Mouse (Mus musculus) left cerebral cortex, adult 2 months (tissue): ENCODE results near the gene Fam214b. TPM values are rescaled to one million over a fixed set of nuclear protein-coding genes. Genes with fewer than 3 reads are reported as not detected.
"Not testable (repeated sequence)": the region's sequence is repeated elsewhere in the genome, so short reads cannot be mapped to it uniquely, and the experiment has no call there.

Experiments used
- DNase-seq, 2 experiments: peaks; one replicate each; pipeline ENCODE4 v3.0.0; 2021 to 2022; ENCODE audit warnings: low spot score in 2 of 2, mixed read lengths in 1 of 2; ENCODE audit errors: extremely low spot score in 1 of 2
- H3K27ac ChIP-seq: fragments of 200-600 bp; 2 replicates; pipeline ENCODE4 v1.8.1; 2022
- H3K4me3 ChIP-seq: fragments of 200-600 bp; 2 replicates; pipeline ENCODE4 v1.8.1; 2022
- CTCF ChIP-seq: fragments of 200-600 bp; IDR thresholded peaks from 2 replicates; pipeline ENCODE4 v1.8.1; 2022; ENCODE audit warnings: antibody characterized with exemption, mild to moderate bottlenecking, moderate library complexity
- intact Hi-C: fragments of 180-260 bp; cut with DNase I; formaldehyde crosslinking; loops from one replicate; pipeline ENCODE4 v1.15.1; 2025
- total RNA-seq, 2 experiments: library from RNA; stranded (reverse); gene quantifications; 2 replicates each; pipeline ENCODE4 v1.2.3; 2021

The Fam214b gene
- total RNA-seq, 2 experiments from 2014 or later: 39.0 to 39.7 TPM

DNA sequence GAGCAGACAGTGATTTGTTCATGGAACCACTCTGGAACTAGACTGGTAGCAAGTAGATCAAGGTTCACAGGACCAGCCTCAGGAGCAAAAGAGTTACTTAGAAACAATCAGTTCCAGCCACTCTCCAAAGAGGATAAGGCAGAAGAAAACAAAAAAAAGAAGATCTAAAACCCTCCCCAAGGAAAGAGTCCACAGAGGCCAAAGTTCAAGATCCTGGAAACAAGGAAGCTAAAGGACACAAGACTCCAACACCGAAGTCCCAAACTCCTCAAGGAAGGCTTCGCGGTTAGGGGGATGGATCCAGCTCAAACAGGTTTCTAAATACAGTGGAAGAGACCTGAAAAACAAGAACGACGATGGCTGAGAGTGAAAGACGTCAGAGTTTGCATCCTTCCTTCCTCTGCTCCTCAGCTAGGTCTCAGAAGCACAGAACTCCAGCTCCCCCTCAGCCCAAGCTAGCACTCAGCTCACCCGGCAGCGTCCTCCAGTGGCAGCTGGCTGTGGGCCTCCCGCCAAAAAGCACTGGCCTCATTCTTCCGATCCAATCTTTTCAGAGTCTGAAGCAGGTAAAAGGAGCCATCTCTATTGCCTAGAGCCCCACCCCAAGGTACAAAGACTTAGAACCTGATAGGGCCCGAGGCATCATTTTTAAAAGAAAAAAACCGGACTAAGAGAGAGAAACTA is 43.1 kb downstream of the Fam214b start:
- no peak for DNase-seq
- intact Hi-C loops: no loop called here
- H3K27ac ChIP-seq: no peak overlapping the region

DNA sequence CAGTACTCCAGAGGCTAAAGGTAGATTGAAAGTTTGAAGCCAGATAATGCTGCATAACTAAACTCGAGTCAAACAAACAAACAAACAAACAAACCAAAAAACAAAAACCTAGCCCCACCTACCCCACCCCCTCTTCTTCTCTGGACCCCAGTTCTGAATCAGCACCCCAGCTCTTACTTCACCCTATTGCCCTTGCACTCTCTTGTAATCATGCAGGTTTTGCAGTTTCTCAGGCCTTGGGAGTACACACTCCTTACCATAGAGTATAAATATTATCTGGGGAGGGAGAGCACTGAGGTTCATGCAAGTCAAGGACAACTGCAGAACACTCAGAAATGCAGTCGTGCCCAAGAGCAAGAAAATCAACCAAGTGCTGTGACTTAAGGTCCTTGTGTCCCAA is 44.7 kb downstream of the Fam214b start:
- no peak for TF ChIP-seq CTCF
- no peak overlapping the region for H3K4me3 ChIP-seq
- intact Hi-C loops: no loop called here
- no peak for DNase-seq
- H3K27ac ChIP-seq: no peak overlapping the region

More for the DNA sequence above, 43.1 kb downstream of the Fam214b start:
- no peak for TF ChIP-seq CTCF
- no peak overlapping the region for H3K4me3 ChIP-seq

DNA sequence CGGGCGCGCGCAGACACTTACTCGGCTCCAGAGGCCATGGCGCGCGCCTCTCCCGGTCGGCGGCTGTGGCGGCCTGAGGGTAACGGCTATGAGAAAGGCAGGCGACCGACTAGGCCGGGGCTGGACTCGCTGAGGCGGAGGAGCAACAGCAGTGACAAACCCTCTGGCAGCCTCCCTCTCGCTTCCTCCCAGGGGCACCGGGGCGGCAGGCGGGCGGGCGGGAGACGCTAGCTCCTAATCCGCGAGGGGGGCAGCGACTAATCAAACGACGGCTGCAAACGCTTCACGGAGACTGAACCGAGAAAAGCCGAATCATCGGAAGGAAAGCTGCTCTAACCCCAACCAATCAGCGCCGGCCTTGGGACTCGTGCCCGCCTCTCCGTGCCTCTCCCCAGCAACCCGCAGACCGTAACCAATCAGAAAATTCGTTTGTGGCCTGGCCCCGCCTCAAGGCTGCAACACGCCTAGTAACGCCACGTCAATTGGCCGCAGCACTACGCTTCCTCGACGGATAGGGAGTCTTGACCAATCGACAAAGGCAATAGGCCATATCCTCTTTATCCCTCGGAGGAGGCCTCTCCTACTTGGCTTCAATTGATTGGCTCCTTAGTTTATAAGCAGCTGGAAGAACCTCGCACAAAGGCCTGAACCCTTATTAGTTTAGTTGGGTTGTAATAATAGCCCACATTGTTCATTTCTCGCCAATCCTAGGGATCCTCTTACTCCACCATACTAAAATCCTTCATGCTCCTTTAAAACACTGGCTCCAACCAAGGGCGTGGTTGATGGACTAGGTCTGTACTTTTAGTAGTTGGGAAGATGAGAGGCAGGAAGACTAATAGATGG is 45.7 kb downstream of the Fam214b start, which contains the start of gene Vcp:
Gene Vcp (minus strand): TSS at position 367 of the 846 bp plus-strand sequence.
- Histone ChIP-seq H3K27ac (peak within 1 kb of the TSS; percentile 97), H3K4me3 (peak within 1 kb of the TSS; percentile 81)
- intact Hi-C loops: not testable (repeated sequence)
- peak; percentile 99 for DNase-seq

DNA sequence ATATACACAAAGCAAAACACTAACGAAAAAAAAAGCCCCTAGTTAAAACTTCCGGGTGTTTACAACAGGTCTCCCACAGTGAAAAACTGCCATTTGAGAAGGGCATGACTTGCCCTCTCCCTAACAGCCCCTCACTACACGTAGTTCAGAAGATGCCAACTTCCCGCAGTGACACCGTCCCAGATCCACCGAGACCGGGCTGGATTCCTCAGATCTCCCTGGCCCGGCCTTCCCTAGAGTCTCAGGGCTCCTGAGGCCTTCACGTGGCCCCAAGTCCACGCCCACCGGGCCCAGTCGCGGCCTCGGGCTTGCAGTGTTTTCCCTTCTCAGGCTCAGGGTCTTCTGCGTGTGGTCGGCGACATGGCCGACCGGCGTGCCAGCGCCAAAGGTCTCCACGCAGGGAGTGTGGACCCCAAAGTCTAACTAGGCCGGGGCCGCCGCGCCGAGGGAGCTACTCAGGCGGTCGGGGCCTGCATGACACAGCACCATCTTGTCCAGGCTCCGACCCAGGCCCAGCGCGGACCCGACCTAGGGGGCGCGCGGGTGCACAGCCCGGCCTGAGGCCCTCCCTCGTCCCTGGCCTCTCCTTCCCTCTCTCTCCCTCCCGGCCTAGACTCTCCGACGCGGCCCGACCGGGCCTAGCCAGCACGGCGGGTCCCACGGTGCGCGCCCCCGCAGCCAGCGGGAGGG is 46.4 kb downstream of the Fam214b start:
- Histone ChIP-seq H3K27ac (peak overlapping the region; percentile 97), H3K4me3 (peak overlapping the region; percentile 81)
- TF ChIP-seq CTCF: peak; percentile 4; the same call in 1 of the 2 replicates
- intact Hi-C loops: no loop called here
- DNase-seq: peak; percentile 61 to 66

DNA sequence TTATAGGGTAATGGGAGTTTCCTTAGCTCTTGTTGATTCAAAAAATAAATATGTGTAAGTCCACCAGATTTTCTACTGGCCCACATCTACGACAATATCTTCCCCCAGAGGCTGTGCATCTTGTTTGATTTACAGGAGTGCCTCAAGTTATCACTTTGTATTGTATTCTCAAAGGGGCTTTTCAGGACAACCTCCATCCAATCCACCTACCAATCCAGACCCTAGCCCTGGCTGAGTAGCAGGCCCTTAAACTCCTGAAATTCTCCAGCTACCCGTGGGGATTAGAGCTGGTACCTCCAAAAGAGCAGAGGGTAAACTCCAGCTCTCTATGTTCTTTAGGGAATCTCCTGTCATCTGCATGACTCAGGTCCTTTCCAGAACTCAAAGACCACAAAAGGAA is 48.0 kb downstream of the Fam214b start:
- DNase-seq: no peak
- Histone ChIP-seq H3K4me3 (peak overlapping the region; percentile 81), H3K27ac (no peak overlapping the region)
- no peak for TF ChIP-seq CTCF
- intact Hi-C loops: no loop called here

DNA sequence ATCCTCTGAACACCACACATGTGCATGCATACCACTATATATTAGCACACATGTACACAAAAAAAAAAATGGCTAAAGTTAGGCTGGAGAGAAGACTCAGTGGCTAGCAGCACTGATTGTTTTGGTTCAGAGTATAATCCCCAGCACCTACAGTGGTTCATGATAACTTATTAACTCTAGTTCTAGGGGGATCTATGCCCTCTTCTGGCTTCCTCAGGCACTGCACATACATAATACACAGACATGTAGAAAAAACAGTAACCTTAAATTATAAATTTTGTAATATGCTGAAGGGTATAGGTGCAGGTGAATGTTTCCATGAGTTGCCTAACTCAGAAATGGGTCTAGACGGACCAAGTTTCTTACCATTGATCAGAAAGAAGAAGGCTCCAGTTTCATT is 57.7 kb downstream of the Fam214b start:
- intact Hi-C loops: no loop called here
- Histone ChIP-seq H3K27ac (no peak overlapping the region), H3K4me3 (no peak overlapping the region)
- DNase-seq: no peak
- peak; percentile 30 for TF ChIP-seq CTCF

Other genes starting within 250 kb of the Fam214b start
- under 1 TPM in 1 of 2 experiments, not detected in 1; 0.11 TPM for gene Fam205a1, start 192.3 kb downstream of the Fam214b start, total RNA-seq
- gene Gm12394, start 189.4 kb downstream of the Fam214b start, total RNA-seq: 1 to 10 TPM; 2.3 to 2.4 TPM
- gene Fam205c, start 172.0 kb downstream of the Fam214b start, total RNA-seq: 1 to 10 TPM; 1.0 to 1.8 TPM
- gene Phf24, start 129.6 kb downstream of the Fam214b start, total RNA-seq: 100 to 1,000 TPM; 359 to 380 TPM
- gene Dnajb5, start 96.4 kb downstream of the Fam214b start, total RNA-seq: 100 to 1,000 TPM; 216 to 338 TPM
- gene 1700022I11Rik, start 76.6 kb downstream of the Fam214b start, total RNA-seq: not detected
- 100 to 1,000 TPM; 179 to 186 TPM for gene Vcp, start 45.7 kb downstream of the Fam214b start, total RNA-seq
- 10 to 100 TPM; 15.1 to 17.4 TPM for gene Fancg, start 35.7 kb downstream of the Fam214b start, total RNA-seq
- 10 to 100 TPM; 30.9 to 31.1 TPM for gene Pigo, start 20.4 kb downstream of the Fam214b start, total RNA-seq
- 100 to 1,000 TPM in 1 of 2 experiments, 10 to 100 TPM in 1; 97.4 to 104 TPM for gene Stoml2, start 14.5 kb downstream of the Fam214b start, total RNA-seq
- 10 to 100 TPM; 68.1 to 70.9 TPM for gene Unc13b, start 12.7 kb upstream of the Fam214b start, total RNA-seq
- under 1 TPM; 0.09 to 0.54 TPM for gene Atp8b5, start 220.9 kb upstream of the Fam214b start, total RNA-seq